Mouse (Mus musculus): ENCODE data around the gene Slc9a8. TPM values are rescaled to one million over a fixed set of nuclear protein-coding genes. Genes with fewer than 3 reads are reported as not detected.
"Not testable (repeated sequence)": the region's sequence is repeated elsewhere in the genome, so short reads cannot be mapped to it uniquely, and the experiment has no call there.

Gene Slc9a8
- polyA plus RNA-seq, 1 experiment from 2014 or later = 25.9 TPM

GRCm38 (mm10) chr2:167381596-167381995 lies 39.9 kb upstream of the Slc9a8 start:
- H3K27ac ChIP-seq (ENCODE audit: low read depth, low read length) = no peak overlapping the region
- no peak overlapping the region for H3K4me3 ChIP-seq (ENCODE audit: low read depth, low read length)
- H3K4me2 ChIP-seq (ENCODE audit: low read depth, low read length) = no peak overlapping the region
- 86% methylated on average over 7 of the region's 7 CpGs for WGBS
- no peak for ATAC-seq (ENCODE audit: low read depth)
- no peaks in the 10 kb centered on the region for H3K9me3 ChIP-seq (ENCODE audit: control insufficient read depth, low read length)
- no peaks in the 10 kb centered on the region for H3K36me3 ChIP-seq (ENCODE audit: control insufficient read depth, insufficient read depth, low read length)
- no peaks in the 10 kb centered on the region for H3K4me1 ChIP-seq (ENCODE audit: control insufficient read depth, insufficient read depth, low read length)
- H3K9ac ChIP-seq (replicated peaks; ENCODE audit: low read depth, low read length) = no peak overlapping the region
- H3K27me3 ChIP-seq (ENCODE audit: control insufficient read depth, insufficient read depth, low read length) = no peaks in the 10 kb centered on the region

DNA sequence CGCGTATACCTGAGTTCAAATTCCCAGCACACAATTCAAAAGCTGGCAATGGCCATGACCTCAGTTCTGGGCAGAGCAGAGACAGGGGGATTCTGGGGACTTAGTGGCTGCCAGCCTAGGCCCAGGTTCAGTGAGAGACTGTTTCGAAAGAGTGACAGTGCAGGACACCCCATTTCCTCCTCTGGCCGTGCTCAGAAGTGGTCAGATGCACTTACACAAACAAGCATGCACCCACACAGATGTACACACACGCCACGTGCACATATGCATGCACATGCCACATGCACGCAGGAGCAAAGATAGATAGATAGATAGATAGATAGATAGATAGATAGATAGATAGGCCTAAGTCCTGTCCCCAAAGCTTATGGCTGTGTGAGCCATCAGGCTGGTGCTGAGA lies 39.1 kb upstream of the Slc9a8 start:
- Histone ChIP-seq H3K9me3 (ENCODE audit: control insufficient read depth, low read length) (no peaks in the 10 kb centered on the region), H3K27me3 (ENCODE audit: control insufficient read depth, insufficient read depth, low read length) (no peaks in the 10 kb centered on the region), H3K27ac (ENCODE audit: low read depth, low read length) (no peak overlapping the region), H3K36me3 (ENCODE audit: control insufficient read depth, insufficient read depth, low read length) (no peaks in the 10 kb centered on the region), H3K4me2 (ENCODE audit: low read depth, low read length) (no peak overlapping the region), H3K9ac (replicated peaks; ENCODE audit: low read depth, low read length) (no peak overlapping the region), H3K4me1 (ENCODE audit: control insufficient read depth, insufficient read depth, low read length) (no peaks in the 10 kb centered on the region), H3K4me3 (ENCODE audit: low read depth, low read length) (no peak overlapping the region)
- no peak for ATAC-seq (ENCODE audit: low read depth)
- 90% methylated on average over 7 of the region's 7 CpGs for WGBS

GRCm38 (mm10) chr2:167383666-167384083 lies 37.8 kb upstream of the Slc9a8 start:
- Histone ChIP-seq H3K4me1 (ENCODE audit: control insufficient read depth, insufficient read depth, low read length) (no peaks in the 10 kb centered on the region), H3K36me3 (ENCODE audit: control insufficient read depth, insufficient read depth, low read length) (no peaks in the 10 kb centered on the region), H3K27me3 (ENCODE audit: control insufficient read depth, insufficient read depth, low read length) (no peaks in the 10 kb centered on the region), H3K27ac (ENCODE audit: low read depth, low read length) (no peak overlapping the region), H3K9ac (replicated peaks; ENCODE audit: low read depth, low read length) (no peak overlapping the region), H3K4me2 (ENCODE audit: low read depth, low read length) (no peak overlapping the region), H3K9me3 (ENCODE audit: control insufficient read depth, low read length) (no peaks in the 10 kb centered on the region), H3K4me3 (ENCODE audit: low read depth, low read length) (no peak overlapping the region)
- 89% methylated on average over 13 of the region's 13 CpGs for WGBS
- ATAC-seq (ENCODE audit: low read depth) = no peak

GRCm38 (mm10) chr2:167386456-167386855 lies 35.1 kb upstream of the Slc9a8 start:
- Histone ChIP-seq H3K27me3 (ENCODE audit: control insufficient read depth, insufficient read depth, low read length) (no peaks in the 10 kb centered on the region), H3K4me3 (ENCODE audit: low read depth, low read length) (no peak overlapping the region), H3K9ac (replicated peaks; ENCODE audit: low read depth, low read length) (no peak overlapping the region), H3K36me3 (ENCODE audit: control insufficient read depth, insufficient read depth, low read length) (no peaks in the 10 kb centered on the region), H3K4me1 (ENCODE audit: control insufficient read depth, insufficient read depth, low read length) (no peaks in the 10 kb centered on the region), H3K4me2 (ENCODE audit: low read depth, low read length) (no peak overlapping the region), H3K9me3 (ENCODE audit: control insufficient read depth, low read length) (no peaks in the 10 kb centered on the region), H3K27ac (ENCODE audit: low read depth, low read length) (no peak overlapping the region)
- 88% methylated on average over 4 of the region's 4 CpGs for WGBS
- ATAC-seq (ENCODE audit: low read depth) = no peak

GRCm38 (mm10) chr2:167386998-167387397 lies 34.5 kb upstream of the Slc9a8 start:
- H3K4me3 ChIP-seq (ENCODE audit: low read depth, low read length) = no peak overlapping the region
- no peak for ATAC-seq (ENCODE audit: low read depth)
- 82% methylated on average over 6 of the region's 6 CpGs for WGBS
- no peak overlapping the region for H3K9ac ChIP-seq (replicated peaks; ENCODE audit: low read depth, low read length)
- H3K4me1 ChIP-seq (ENCODE audit: control insufficient read depth, insufficient read depth, low read length) = no peaks in the 10 kb centered on the region
- H3K27me3 ChIP-seq (ENCODE audit: control insufficient read depth, insufficient read depth, low read length) = no peaks in the 10 kb centered on the region
- H3K36me3 ChIP-seq (ENCODE audit: control insufficient read depth, insufficient read depth, low read length) = no peaks in the 10 kb centered on the region
- no peaks in the 10 kb centered on the region for H3K9me3 ChIP-seq (ENCODE audit: control insufficient read depth, low read length)
- H3K27ac ChIP-seq (ENCODE audit: low read depth, low read length) = no peak overlapping the region
- H3K4me2 ChIP-seq (ENCODE audit: low read depth, low read length) = no peak overlapping the region

GRCm38 (mm10) chr2:167394426-167394825 lies 27.1 kb upstream of the Slc9a8 start:
- Histone ChIP-seq H3K4me1 (ENCODE audit: control insufficient read depth, insufficient read depth, low read length) (no peaks in the 10 kb centered on the region), H3K9ac (replicated peaks; ENCODE audit: low read depth, low read length) (no peak overlapping the region), H3K9me3 (ENCODE audit: control insufficient read depth, low read length) (no peaks in the 10 kb centered on the region), H3K27me3 (ENCODE audit: control insufficient read depth, insufficient read depth, low read length) (no peaks in the 10 kb centered on the region), H3K4me2 (ENCODE audit: low read depth, low read length) (no peak overlapping the region), H3K4me3 (ENCODE audit: low read depth, low read length) (no peak overlapping the region), H3K27ac (ENCODE audit: low read depth, low read length) (no peak overlapping the region), H3K36me3 (ENCODE audit: control insufficient read depth, insufficient read depth, low read length) (no peaks in the 10 kb centered on the region)
- 83% methylated on average over 7 of the region's 7 CpGs for WGBS
- no peak for ATAC-seq (ENCODE audit: low read depth)

GRCm38 (mm10) chr2:167396420-167396819 lies 25.1 kb upstream of the Slc9a8 start:
- H3K4me3 ChIP-seq (ENCODE audit: low read depth, low read length); H3K4me1 ChIP-seq (ENCODE audit: control insufficient read depth, insufficient read depth, low read length); H3K36me3 ChIP-seq (ENCODE audit: control insufficient read depth, insufficient read depth, low read length); H3K4me2 ChIP-seq (ENCODE audit: low read depth, low read length); H3K9ac ChIP-seq (replicated peaks; ENCODE audit: low read depth, low read length); H3K27me3 ChIP-seq (ENCODE audit: control insufficient read depth, insufficient read depth, low read length); H3K27ac ChIP-seq (ENCODE audit: low read depth, low read length); ATAC-seq (ENCODE audit: low read depth); H3K9me3 ChIP-seq (ENCODE audit: control insufficient read depth, low read length): not testable (repeated sequence)
- WGBS = 92% methylated on average over 9 of the region's 9 CpGs

GRCm38 (mm10) chr2:167399012-167399411 lies 22.5 kb upstream of the Slc9a8 start:
- no peaks in the 10 kb centered on the region for H3K9me3 ChIP-seq (ENCODE audit: control insufficient read depth, low read length)
- H3K4me1 ChIP-seq (ENCODE audit: control insufficient read depth, insufficient read depth, low read length) = no peaks in the 10 kb centered on the region
- no peaks in the 10 kb centered on the region for H3K27me3 ChIP-seq (ENCODE audit: control insufficient read depth, insufficient read depth, low read length)
- no peak overlapping the region for H3K4me3 ChIP-seq (ENCODE audit: low read depth, low read length)
- ATAC-seq (ENCODE audit: low read depth) = no peak
- H3K27ac ChIP-seq (ENCODE audit: low read depth, low read length) = no peak overlapping the region
- no peak overlapping the region for H3K9ac ChIP-seq (replicated peaks; ENCODE audit: low read depth, low read length)
- no peaks in the 10 kb centered on the region for H3K36me3 ChIP-seq (ENCODE audit: control insufficient read depth, insufficient read depth, low read length)
- WGBS = 67% methylated on average over 4 of the region's 4 CpGs
- no peak overlapping the region for H3K4me2 ChIP-seq (ENCODE audit: low read depth, low read length)

DNA sequence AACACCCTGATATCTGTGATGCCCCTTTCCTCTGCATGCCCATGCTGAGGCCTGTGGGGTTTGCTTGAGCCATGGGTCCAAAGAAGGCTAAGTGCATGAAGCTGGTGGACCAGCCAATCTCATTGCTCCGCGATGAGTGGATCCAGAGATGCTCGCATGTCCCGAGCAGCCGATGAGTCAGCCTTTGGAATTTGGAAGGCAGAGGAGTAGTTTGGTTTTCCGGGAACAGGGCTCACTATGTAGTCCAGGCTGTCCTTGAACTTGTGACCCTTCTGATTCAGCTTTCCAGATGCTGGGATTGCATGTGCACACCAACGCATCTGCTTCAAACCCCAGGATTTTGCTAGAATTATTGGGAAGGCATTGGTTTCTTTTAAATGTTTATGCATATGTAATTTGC lies 21.9 kb upstream of the Slc9a8 start:
- H3K4me2 ChIP-seq (ENCODE audit: low read depth, low read length) = no peak overlapping the region
- no peak overlapping the region for H3K9ac ChIP-seq (replicated peaks; ENCODE audit: low read depth, low read length)
- WGBS = 89% methylated on average over 7 of the region's 7 CpGs
- no peaks in the 10 kb centered on the region for H3K4me1 ChIP-seq (ENCODE audit: control insufficient read depth, insufficient read depth, low read length)
- H3K36me3 ChIP-seq (ENCODE audit: control insufficient read depth, insufficient read depth, low read length) = no peaks in the 10 kb centered on the region
- H3K4me3 ChIP-seq (ENCODE audit: low read depth, low read length) = no peak overlapping the region
- H3K27me3 ChIP-seq (ENCODE audit: control insufficient read depth, insufficient read depth, low read length) = no peaks in the 10 kb centered on the region
- H3K9me3 ChIP-seq (ENCODE audit: control insufficient read depth, low read length) = no peaks in the 10 kb centered on the region
- no peak overlapping the region for H3K27ac ChIP-seq (ENCODE audit: low read depth, low read length)
- ATAC-seq (ENCODE audit: low read depth) = no peak

DNA sequence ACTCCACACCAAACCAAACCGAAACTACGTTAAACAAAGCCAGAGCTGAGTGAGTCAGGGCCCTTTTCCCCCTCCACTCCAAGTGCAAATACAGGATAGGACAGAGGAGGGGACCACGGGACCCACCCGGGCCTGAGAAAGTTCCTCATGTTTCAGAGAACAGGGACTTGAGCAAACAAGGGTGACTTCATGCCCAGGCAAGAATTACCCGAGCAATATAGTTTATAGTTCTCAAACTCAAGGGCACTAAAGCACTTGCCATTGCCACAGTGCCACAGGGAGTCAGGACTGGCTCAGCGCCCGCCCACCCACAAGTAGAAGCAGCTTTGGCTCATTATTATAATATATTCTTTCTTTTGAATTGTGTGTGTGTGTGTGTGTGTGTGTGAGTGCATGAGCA lies 18.4 kb upstream of the Slc9a8 start:
- ATAC-seq (ENCODE audit: low read depth) = no peak
- H3K9ac ChIP-seq (replicated peaks; ENCODE audit: low read depth, low read length) = no peak overlapping the region
- 62% methylated on average over 7 of the region's 7 CpGs for WGBS
- no peaks in the 10 kb centered on the region for H3K4me1 ChIP-seq (ENCODE audit: control insufficient read depth, insufficient read depth, low read length)
- H3K4me2 ChIP-seq (ENCODE audit: low read depth, low read length) = no peak overlapping the region
- H3K27me3 ChIP-seq (ENCODE audit: control insufficient read depth, insufficient read depth, low read length) = no peaks in the 10 kb centered on the region
- H3K9me3 ChIP-seq (ENCODE audit: control insufficient read depth, low read length) = no peaks in the 10 kb centered on the region
- no peak overlapping the region for H3K27ac ChIP-seq (ENCODE audit: low read depth, low read length)
- no peak overlapping the region for H3K4me3 ChIP-seq (ENCODE audit: low read depth, low read length)
- no peaks in the 10 kb centered on the region for H3K36me3 ChIP-seq (ENCODE audit: control insufficient read depth, insufficient read depth, low read length)
